13 mouse cellular contexts compared by ENCODE assay signal in genomic region chr16:34839704-34840331, GRCm38 (mm10).
DNase-seq lines count a peak whose midpoint lies in the region; ATAC-seq lines count a peak whose summit lies in the region.
"Had no signal": no experiment of that assay in that cellular context is flagged by ENCODE, and none has a peak within 500 bp of the region (broad histone marks: within the 10 kb centered on the region; RNA-seq: fewer than 3 reads in every experiment).

No protein-coding gene starts in this region.

- no peak overlapping the region for H3K9ac ChIP-seq in kidney, embryonic 16.5 days (replicated peaks; ENCODE audit: low read length)
- H3K9ac ChIP-seq in embryonic facial prominence, embryonic 11.5 days (replicated peaks; ENCODE audit: low read length): no peak overlapping the region
- H3K9ac ChIP-seq: liver, postnatal 0 days had no signal

- ATAC-seq in kidney, embryonic 16.5 days (ENCODE audit: low FRiP score, low TSS enrichment): 0 out of 2 replicates have a peak, but pooled peaks have one; percentile 35
- peak; percentile 70; the same call in 1 of the 2 replicates for ATAC-seq in embryonic facial prominence, embryonic 11.5 days (replicated peaks; ENCODE audit: insufficient number of reproducible peaks, low FRiP score, low TSS enrichment, low read depth)
- ATAC-seq in megakaryocyte, adult 5-6 weeks (ENCODE audit: poor library complexity, severe bottlenecking): no peak
- ATAC-seq: liver, postnatal 0 days had no signal

- no peak overlapping the region for H3K4me3 ChIP-seq in kidney, embryonic 16.5 days (ENCODE audit: low read length)
- H3K4me3 ChIP-seq in embryonic facial prominence, embryonic 11.5 days (ENCODE audit: low read depth, low read length): no peak overlapping the region
- H3K4me3 ChIP-seq: hindbrain, embryonic 10.5 days; left cerebral cortex, adult 2 months had no signal

- H3K9me3 ChIP-seq in kidney, embryonic 16.5 days (ENCODE audit: low read length): no peaks in the 10 kb centered on the region; the same call in 1 of the 2 replicates
- no peaks in the 10 kb centered on the region for H3K9me3 ChIP-seq in embryonic facial prominence, embryonic 11.5 days (replicated peaks; ENCODE audit: control insufficient read depth, low read length)

- H3K27me3 ChIP-seq in kidney, embryonic 16.5 days (ENCODE audit: insufficient read depth, low read length): no peaks in the 10 kb centered on the region
- H3K27me3 ChIP-seq in embryonic facial prominence, embryonic 11.5 days (ENCODE audit: control insufficient read depth, insufficient read depth, low read length): no peaks in the 10 kb centered on the region

- H3K4me2 ChIP-seq in kidney, embryonic 16.5 days (replicated peaks; ENCODE audit: low read depth, low read length): no peak overlapping the region
- H3K4me2 ChIP-seq in embryonic facial prominence, embryonic 11.5 days (ENCODE audit: low read depth, low read length): no peak overlapping the region

- intact Hi-C loops in gastrocnemius, postnatal 36 days (cut with DNase I): no loop called here

- H3K27ac ChIP-seq in kidney, embryonic 16.5 days (ENCODE audit: low read length): no peak overlapping the region
- 0 out of 2 replicates have a peak overlapping the region, but pooled peaks have one; percentile 56 for H3K27ac ChIP-seq in embryonic facial prominence, embryonic 11.5 days (replicated peaks; ENCODE audit: low read depth, low read length)
- H3K27ac ChIP-seq: hindbrain, embryonic 10.5 days; left cerebral cortex, adult 2 months had no signal

- no peaks in the 10 kb centered on the region for H3K36me3 ChIP-seq in kidney, embryonic 16.5 days (ENCODE audit: insufficient read depth, low read length)
- H3K36me3 ChIP-seq in embryonic facial prominence, embryonic 11.5 days (replicated peaks; ENCODE audit: control insufficient read depth, insufficient read depth, low read depth, low read length): no peaks in the 10 kb centered on the region

- no peaks in the 10 kb centered on the region for H3K4me1 ChIP-seq in kidney, embryonic 16.5 days (ENCODE audit: insufficient read depth, low read length)
- no peaks in the 10 kb centered on the region; the same call in 1 of the 2 replicates for H3K4me1 ChIP-seq in embryonic facial prominence, embryonic 11.5 days (ENCODE audit: control insufficient read depth, insufficient read depth, low read length)

- 67% methylated on average over 7 of the region's 7 CpGs for WGBS in kidney, embryonic 16.5 days
- WGBS in embryonic facial prominence, embryonic 11.5 days: 49% methylated on average over 7 of the region's 7 CpGs

- no peak for DNase-seq in kidney, adult 8-10 months
- DNase-seq in embryonic facial prominence, embryonic 11.5 days (ENCODE audit: low spot score): peak; percentile 77
- DNase-seq in gastrocnemius, postnatal 36 days: peak; percentile 31 to 57
- DNase-seq in lung, postnatal 14 days: peak; percentile 64
- no peak for DNase-seq in urinary bladder, postnatal 25 days (ENCODE audit: low spot score)
- DNase-seq in spleen, adult 12 weeks (ENCODE audit: low spot score): no peak
- DNase-seq: cerebellum, adult 9-10 months; kidney, adult 11 months; liver, postnatal 0 days had no signal

Comparison
In these comparisons a context has a peak if more than half of its experiments do, and no peak if none do; other contexts are left out.
1. DNase-seq: peak in embryonic facial prominence, embryonic 11.5 days (single experiment), gastrocnemius, postnatal 36 days (2 of 2) and lung, postnatal 14 days (single experiment); none in kidney, adult 8-10 months (0 of 2), urinary bladder, postnatal 25 days (single experiment) and spleen, adult 12 weeks (single experiment).